Mouse (Mus musculus): ENCODE data around the gene Cxcl9. TPM values are rescaled to one million over a fixed set of nuclear protein-coding genes. Genes with fewer than 3 reads are reported as not detected.

Gene Cxcl9
- polyA plus RNA-seq, 1 experiment from 2014 or later = not detected

DNA sequence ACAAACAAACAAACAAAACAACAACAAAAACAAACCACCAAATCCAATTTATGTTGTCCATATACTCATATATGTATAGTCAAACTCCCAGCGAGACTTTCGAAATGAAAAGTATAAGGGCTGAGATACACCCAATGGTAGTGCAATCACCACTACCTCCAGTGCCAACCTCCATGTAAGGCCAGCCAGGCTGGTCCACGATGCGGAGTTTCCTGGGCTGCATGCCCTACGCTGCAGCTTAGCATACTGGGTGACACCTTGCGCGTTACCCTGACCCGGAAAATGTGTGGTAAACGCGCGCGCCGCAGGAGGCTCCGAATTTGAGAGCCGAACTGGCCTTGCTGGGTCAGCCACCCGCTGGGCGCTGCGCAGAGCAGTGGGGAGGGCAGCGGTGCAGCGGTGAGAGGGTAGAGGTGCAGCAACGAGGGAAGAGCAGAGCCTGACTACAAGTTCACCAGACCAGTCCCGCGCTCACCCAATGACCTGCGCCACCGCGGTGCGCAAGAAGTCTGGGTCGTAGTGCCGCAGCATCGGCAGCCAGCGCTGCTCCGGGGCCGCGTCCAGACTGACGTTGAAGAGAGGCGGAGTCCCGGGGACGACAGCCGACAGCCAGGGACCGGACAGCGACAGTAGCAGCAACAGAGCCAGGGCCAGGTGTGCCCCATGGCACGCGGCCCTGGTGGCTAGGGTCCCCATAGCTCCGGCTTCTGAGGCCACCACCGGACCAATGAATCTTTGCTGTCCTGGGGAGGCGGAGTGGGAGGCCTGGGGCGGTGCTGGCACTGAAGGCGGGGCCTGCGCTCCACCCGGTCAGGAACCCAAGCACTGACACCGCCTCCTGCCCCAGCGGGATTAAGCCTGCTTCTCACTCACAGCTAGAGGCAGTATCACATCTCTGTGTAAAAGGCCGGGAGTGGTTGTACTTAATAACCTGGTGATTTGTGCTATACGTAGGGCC lies 50.2 kb downstream of the Cxcl9 start, which contains the start of gene Naaa:
Naaa (minus strand) TSS at position 734 of the 958 bp plus-strand sequence.
- Histone ChIP-seq H3K4me2 (peak within 1 kb of the TSS; percentile 89), H3K4me3 (replicated peaks) (peak within 1 kb of the TSS; percentile 64), H3K9ac (replicated peaks) (peak within 1 kb of the TSS; percentile 66), H3K36me3 (no peaks in the 10 kb centered on the region), H3K27ac (peak within 1 kb of the TSS; percentile 46; the same call in 1 of the 2 replicates), H3K27me3 (no peaks in the 10 kb centered on the region), H3K9me3 (no peaks in the 10 kb centered on the region), H3K4me1 (replicated peaks) (0 out of 2 replicates have a peak, but pooled peaks cover 6% of the 10 kb centered on the region)
- peak; percentile 86 for ATAC-seq (ENCODE audit: insufficient number of reproducible peaks, insufficient read depth, low FRiP score, low TSS enrichment, low read depth)
- WGBS = 3% methylated on average over 54 of the region's 54 CpGs

Other genes starting within 250 kb of the Cxcl9 start
- 209 and 226 TPM in 2 replicates for gene G3bp2, start 244.4 kb downstream of the Cxcl9 start, polyA plus RNA-seq (2016; fragmentation: Nextera tagmentation; extraction: Ambion mirVana)
- 47.9 and 50.1 TPM in 2 replicates for gene Uso1, start 190.1 kb downstream of the Cxcl9 start, polyA plus RNA-seq (2016; fragmentation: Nextera tagmentation; extraction: Ambion mirVana)
- gene U90926, start 112.7 kb downstream of the Cxcl9 start, polyA plus RNA-seq (2016; fragmentation: Nextera tagmentation; extraction: Ambion mirVana) = not detected in 2 replicates
- gene Ppef2, start 71.8 kb downstream of the Cxcl9 start, polyA plus RNA-seq (2016; fragmentation: Nextera tagmentation; extraction: Ambion mirVana) = not detected in 2 replicates
- gene Naaa, start 49.9 kb downstream of the Cxcl9 start, polyA plus RNA-seq (2016; fragmentation: Nextera tagmentation; extraction: Ambion mirVana) = 4.8 and 6.0 TPM in 2 replicates
- gene Sdad1, start 17.6 kb downstream of the Cxcl9 start, polyA plus RNA-seq (2016; fragmentation: Nextera tagmentation; extraction: Ambion mirVana) = 45.6 and 46.5 TPM in 2 replicates
- 4.3 and 4.5 TPM in 2 replicates for gene Art3, start 3.7 kb upstream of the Cxcl9 start, polyA plus RNA-seq (2016; fragmentation: Nextera tagmentation; extraction: Ambion mirVana)
- 0.29 and 0.32 TPM in 2 replicates for gene Cxcl10, start 20.8 kb upstream of the Cxcl9 start, polyA plus RNA-seq (2016; fragmentation: Nextera tagmentation; extraction: Ambion mirVana)
- 66.8 and 68.1 TPM in 2 replicates for gene Nup54, start 107.1 kb upstream of the Cxcl9 start, polyA plus RNA-seq (2016; fragmentation: Nextera tagmentation; extraction: Ambion mirVana)
- 9.0 and 9.4 TPM in 2 replicates for gene Scarb2, start 178.8 kb upstream of the Cxcl9 start, polyA plus RNA-seq (2016; fragmentation: Nextera tagmentation; extraction: Ambion mirVana)
- 0.20 TPM in 1 of 2 replicates, not detected in the other for gene Fam47e, start 227.0 kb upstream of the Cxcl9 start, polyA plus RNA-seq (2016; fragmentation: Nextera tagmentation; extraction: Ambion mirVana)

Measured in limb, embryonic 12.5 days (tissue).